Comparison of ENCODE assay signal across 7 mouse cellular contexts in genomic region chr13:91807155-91807839, GRCm38 (mm10). TPM values are rescaled to one million over a fixed set of nuclear protein-coding genes. Genes with fewer than 3 reads are reported as not detected.
DNase-seq lines count a peak whose midpoint lies in the region; ATAC-seq and TF ChIP-seq lines count a peak whose summit lies in the region.

TSS of gene Zcchc9 (minus strand) at chr13:91807705.

- peak; percentile 66 for TF ChIP-seq CTCF in intestine, postnatal 0 days (IDR thresholded peaks at IDR 0.05; ENCODE audit: low read depth)
- no peak for TF ChIP-seq CTCF in small intestine, adult 2 months (IDR thresholded peaks at IDR 0.05; ENCODE audit: extremely low read depth, insufficient read length, insufficient replicate concordance, low read depth, low read length)

- peaks cover 14% of the 10 kb centered on the region; the same call in 1 of the 2 replicates for H3K36me3 ChIP-seq in intestine, postnatal 0 days (ENCODE audit: control insufficient read depth, insufficient read depth)
- H3K36me3 ChIP-seq in midbrain, embryonic 12.5 days, result peaks cover 19% of the 10 kb centered on the region
- peaks cover 13% of the 10 kb centered on the region for H3K36me3 ChIP-seq in small intestine, adult 2 months (ENCODE audit: control insufficient read depth, insufficient read depth, low read length)

- intact Hi-C loops in left cerebral cortex, postnatal 4 days (cut with DNase I), result loop anchor here (5.0 kb wide), 1 partner anchor 525 kb away; no protein-coding TSS in a partner anchor

- peak; percentile 82 for DNase-seq in adrenal gland, adult 8-10 months
- peak; percentile 88 for DNase-seq in embryo, embryonic 9.5 days (ENCODE audit: extremely low spot score)
- peak; percentile 37 for DNase-seq in gonadal fat pad, adult 2 months (ENCODE audit: low read depth)
- peak; percentile 90 for DNase-seq in left cerebral cortex, postnatal 4 days

- WGBS in intestine, postnatal 0 days, result under 1% methylated on average over 49 of the region's 50 CpGs
- WGBS in midbrain, embryonic 12.5 days, result 0% methylated on average over 50 of the region's 50 CpGs
- under 1% methylated on average over 50 of the region's 50 CpGs for WGBS in small intestine, adult 2 months

- H3K9ac ChIP-seq in intestine, postnatal 0 days (ENCODE audit: low read depth, low read length), result peak within 1 kb of the TSS; percentile 99
- H3K9ac ChIP-seq in midbrain, embryonic 12.5 days (replicated peaks), result peak within 1 kb of the TSS; percentile 80

- peak; percentile 73 for TF ChIP-seq POLR2A in small intestine, adult 2 months (IDR thresholded peaks at IDR 0.05; ENCODE audit: low read depth, low read length)

- H3K4me3 ChIP-seq in intestine, postnatal 0 days (ENCODE audit: low read depth, low read length), result peak within 1 kb of the TSS; percentile 99
- H3K4me3 ChIP-seq in midbrain, embryonic 12.5 days, result peak within 1 kb of the TSS; percentile 68
- H3K4me3 ChIP-seq in small intestine, adult 2 months (ENCODE audit: low read depth, low read length), result peak within 1 kb of the TSS; percentile 96

- H3K27me3 ChIP-seq in intestine, postnatal 0 days (replicated peaks; ENCODE audit: control insufficient read depth, insufficient read depth, low read length), result no peaks in the 10 kb centered on the region
- H3K27me3 ChIP-seq in midbrain, embryonic 12.5 days, result no peaks in the 10 kb centered on the region
- no peaks in the 10 kb centered on the region for H3K27me3 ChIP-seq in small intestine, adult 2 months (ENCODE audit: control insufficient read depth, insufficient read depth, low read length)

- ATAC-seq in intestine, postnatal 0 days, result peak; percentile 97
- ATAC-seq in midbrain, embryonic 12.5 days (ENCODE audit: low FRiP score, low read depth), result peak; percentile 99

- H3K9me3 ChIP-seq in intestine, postnatal 0 days (ENCODE audit: control insufficient read depth), result no peaks in the 10 kb centered on the region
- no peaks in the 10 kb centered on the region for H3K9me3 ChIP-seq in midbrain, embryonic 12.5 days

- no peaks in the 10 kb centered on the region for H3K4me1 ChIP-seq in intestine, postnatal 0 days (replicated peaks; ENCODE audit: control insufficient read depth, insufficient read depth, low read length)
- peaks cover 6% of the 10 kb centered on the region; the same call in 1 of the 2 replicates for H3K4me1 ChIP-seq in midbrain, embryonic 12.5 days
- H3K4me1 ChIP-seq in small intestine, adult 2 months (ENCODE audit: control insufficient read depth, insufficient read depth, insufficient read length, low read length), result no peaks in the 10 kb centered on the region; the same call in 1 of the 2 replicates

- H3K4me2 ChIP-seq in intestine, postnatal 0 days (replicated peaks; ENCODE audit: low read depth), result peak within 1 kb of the TSS; percentile 76
- peak within 1 kb of the TSS; percentile 68 for H3K4me2 ChIP-seq in midbrain, embryonic 12.5 days (replicated peaks)

- H3K27ac ChIP-seq in intestine, postnatal 0 days (ENCODE audit: low read depth, low read length), result peak within 1 kb of the TSS; percentile 99
- peak within 1 kb of the TSS; percentile 85 for H3K27ac ChIP-seq in midbrain, embryonic 12.5 days (replicated peaks)
- H3K27ac ChIP-seq in small intestine, adult 2 months (ENCODE audit: insufficient read depth, low read depth, low read length), result peak within 1 kb of the TSS; percentile 90

RNA-seq across cellular contexts. Expression of gene Zcchc9, which starts in this region (rescaled TPM):
- 10 to 100 TPM; 40.2 to 55.2 (median 52.1) TPM for total RNA-seq in adrenal gland, adult 8-10 months (2022)
- polyA plus RNA-seq in gonadal fat pad, adult 2 months (2012; rRNA removed), result 13.6 and 17.4 TPM in 2 replicates
- 21.1 and 25.8 TPM in 2 replicates for polyA plus RNA-seq in intestine, postnatal 0 days (2015; fragmentation: Nextera tagmentation; extraction: Ambion mirVana)
- 10 to 100 TPM; 15.4 to 18.6 TPM for total RNA-seq in left cerebral cortex, postnatal 4 days (2021)
- polyA plus RNA-seq in midbrain, embryonic 12.5 days (2016; fragmentation: Nextera tagmentation; extraction: Ambion mirVana), result 26.6 and 29.6 TPM in 2 replicates
- 3.9 and 12.9 TPM in 2 replicates for polyA plus RNA-seq in small intestine, adult 2 months (2012; rRNA removed)

Comparison
In these comparisons a context has a peak if more than half of its experiments do, and no peak if none do; other contexts are left out.
1. Peak in every context shown above with its lines: DNase-seq, ATAC-seq, H3K4me3 ChIP-seq and H3K27ac ChIP-seq.
2. DNase-seq: peak in every context shown above with its lines; median percentile 90 in left cerebral cortex, postnatal 4 days; 88 in embryo, embryonic 9.5 days; 82 in adrenal gland, adult 8-10 months; 37 in gonadal fat pad, adult 2 months.